Mouse (Mus musculus) frontal cortex, adult (tissue): ENCODE measurements around the gene Gm10697.
"Not testable (repeated sequence)": the region's sequence is repeated elsewhere in the genome, so short reads cannot be mapped to it uniquely, and the experiment has no call there.

Source experiments
- ATAC-seq: cut with Nextera tagmentation; 2 replicates; pipeline ENCODE4 v1.9.2; 2017; ENCODE audit warnings: mild to moderate bottlenecking, moderate library complexity, mixed read lengths; ENCODE audit not compliant: low TSS enrichment

The Gm10697 gene

DNA sequence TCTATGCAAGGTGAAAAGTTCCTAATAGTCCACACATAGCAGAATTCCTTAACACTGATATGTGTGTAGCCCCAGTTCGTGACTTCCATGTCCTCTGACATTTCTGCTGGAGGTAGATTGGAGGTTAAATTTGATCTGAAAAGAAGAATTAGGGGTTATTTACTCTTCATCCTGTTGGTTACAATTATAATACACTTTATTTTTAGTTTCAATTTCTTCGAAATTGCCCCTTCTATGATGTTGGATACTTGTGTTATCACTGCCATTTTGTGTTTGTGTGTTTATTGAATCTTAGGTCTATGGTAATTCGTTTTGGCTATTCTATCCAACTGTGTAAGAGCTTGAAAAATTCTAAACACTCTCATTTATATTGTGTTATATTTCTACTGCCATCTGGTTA, at the start of gene Gm10697:
Gene Gm10697 (minus strand): TSS at position 101 of the 400 bp plus-strand sequence.
- not testable (repeated sequence) for ATAC-seq

DNA sequence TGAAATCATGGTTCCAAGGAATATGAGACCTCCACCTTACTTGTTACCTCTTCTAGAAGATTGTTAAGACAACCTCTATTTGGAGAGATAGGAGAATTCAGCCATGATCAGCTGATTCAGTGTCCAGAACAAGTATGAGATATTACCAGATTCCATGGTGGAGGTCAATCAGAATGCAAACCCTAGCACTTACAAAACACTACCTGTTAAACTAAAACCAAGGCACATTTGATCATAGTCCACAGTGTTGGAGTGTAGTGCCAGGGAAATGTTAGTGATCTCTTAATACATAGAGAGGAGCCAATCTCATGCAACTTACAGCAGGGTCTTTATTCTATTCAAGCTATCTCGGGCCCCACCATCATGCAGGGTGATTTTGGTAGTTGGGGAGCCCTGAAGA, 42.6 kb upstream of the Gm10697 start:
- not testable (repeated sequence) for ATAC-seq

DNA sequence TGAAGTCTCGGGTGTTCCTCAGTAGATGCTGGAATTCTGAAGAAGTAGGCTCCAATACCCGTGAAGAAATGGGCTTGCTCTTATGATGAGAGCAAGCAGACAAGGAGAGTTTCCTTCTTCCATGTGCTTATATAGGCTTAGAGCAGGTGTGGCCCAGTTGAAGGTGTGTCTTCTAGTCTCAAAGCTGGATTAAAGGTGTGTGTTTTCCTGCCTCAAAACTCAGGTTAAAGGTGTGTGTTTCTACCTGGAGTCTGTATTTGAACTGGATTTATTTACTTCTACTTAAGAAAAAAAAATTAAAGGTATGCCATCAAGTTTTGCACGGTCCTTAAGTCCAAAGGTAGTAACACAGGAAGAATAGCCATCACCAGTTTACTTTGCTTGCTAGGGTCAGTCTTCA, 17.7 kb downstream of the Gm10697 start, which contains the start of gene Gm9125:
Gene Gm9125 (minus strand): TSS at position 101 of the 400 bp plus-strand sequence.
- not testable (repeated sequence) for ATAC-seq

DNA sequence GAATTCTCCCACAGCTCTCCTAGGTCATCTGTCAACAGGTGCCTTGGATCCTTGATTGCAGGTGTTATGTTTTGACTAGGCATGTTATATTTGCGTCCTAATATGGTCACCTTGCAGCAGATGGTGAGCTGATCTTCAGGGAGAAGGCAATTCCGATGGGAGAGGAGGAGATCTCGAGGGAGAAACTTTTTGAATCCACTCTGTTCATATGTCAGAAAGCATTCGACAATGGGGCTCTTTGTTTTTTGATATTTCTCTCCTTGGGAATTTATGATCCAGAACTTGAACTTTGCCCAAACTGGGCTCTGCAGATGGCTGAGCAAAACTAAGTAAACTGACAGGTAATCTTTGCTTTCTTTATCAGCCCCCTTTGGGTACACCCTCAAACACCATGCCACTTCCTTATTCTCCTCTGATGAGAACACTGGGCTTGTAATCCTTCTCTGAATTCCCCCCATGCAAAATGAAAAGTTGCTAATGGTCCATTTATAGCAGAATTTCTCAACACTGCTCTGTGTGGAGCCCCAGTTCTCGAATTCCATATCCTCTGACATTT, 22.8 kb downstream of the Gm10697 start:
- not testable (repeated sequence) for ATAC-seq

DNA sequence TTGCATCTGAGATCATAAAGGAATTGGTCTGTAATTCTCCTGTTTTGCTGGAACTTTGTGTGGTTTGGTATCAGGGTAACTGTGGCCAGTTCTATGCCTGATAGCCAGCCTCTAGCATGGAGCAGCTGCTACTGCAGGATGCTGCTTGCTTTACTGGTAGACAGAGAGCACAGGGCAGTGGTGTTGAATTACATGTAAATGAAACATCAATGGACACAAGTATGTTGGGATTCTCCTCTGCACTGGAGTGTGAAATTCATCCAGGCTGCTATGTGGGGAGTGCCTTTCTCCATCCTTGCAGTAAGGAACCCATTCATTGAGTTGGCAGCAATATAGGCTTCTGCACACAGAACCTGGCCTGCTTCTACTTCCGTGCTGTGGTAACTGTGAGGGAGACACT, 34.2 kb downstream of the Gm10697 start:
- ATAC-seq, result not testable (repeated sequence)

DNA sequence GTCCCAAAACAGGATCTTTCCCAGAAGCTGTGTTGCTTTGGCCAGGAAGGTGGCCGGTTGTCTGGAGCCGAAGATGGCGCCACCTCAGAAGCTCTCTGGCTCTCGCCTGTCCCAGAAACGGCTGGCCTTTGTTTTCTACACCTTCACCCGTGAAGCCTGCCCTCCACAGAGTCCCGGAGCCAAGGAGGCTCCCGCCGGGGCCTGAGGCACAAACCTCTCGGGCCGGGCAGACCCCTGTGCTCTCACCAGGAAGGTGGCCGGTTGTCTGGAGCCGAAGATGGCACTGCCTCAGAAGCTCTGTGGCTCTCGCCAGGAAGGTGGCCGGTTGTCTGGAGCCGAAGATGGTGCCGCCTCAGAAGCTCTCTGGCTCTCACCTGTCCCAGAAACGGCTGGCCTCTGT, 38.0 kb downstream of the Gm10697 start:
- ATAC-seq, result not testable (repeated sequence)
